Mouse (Mus musculus) cerebellum, postnatal 10 days (tissue): ENCODE measurements at regions not wholly inside any gene's neighbourhood (a gene's known extent, or its start where the extent isn't known, plus 50 kb on each side); places are given as distances from the start of the nearest gene placed in this dataset.
A peak's percentile ranks its signal among the peaks of the same experiment; 100 is the strongest.

Experiments
- DNase-seq, 2 experiments: peaks; one replicate each; pipeline ENCODE4 v3.0.0; 2021; ENCODE audit warnings: mixed read lengths in 2 of 2

- peak; percentile 51 to 54 for DNase-seq
Observed at GRCm38 (mm10) chr17:41629691-41630090, 686.1 kb upstream of the Ptchd4 start.

GRCm38 (mm10) chr17:41627576-41627975 is 688.2 kb upstream of the Ptchd4 start:
- peak; percentile 90 to 92 for DNase-seq

GRCm38 (mm10) chr17:41594431-41594830 is 659.6 kb upstream of the Cenpq start:
- DNase-seq, result no peak
